Mouse (Mus musculus): ENCODE measurements around the gene Cabp2. TPM values are rescaled to one million over a fixed set of nuclear protein-coding genes. Genes with fewer than 3 reads are reported as not detected.

Cabp2 gene
- polyA plus RNA-seq, 1 experiment from 2014 or later, result not detected

DNA sequence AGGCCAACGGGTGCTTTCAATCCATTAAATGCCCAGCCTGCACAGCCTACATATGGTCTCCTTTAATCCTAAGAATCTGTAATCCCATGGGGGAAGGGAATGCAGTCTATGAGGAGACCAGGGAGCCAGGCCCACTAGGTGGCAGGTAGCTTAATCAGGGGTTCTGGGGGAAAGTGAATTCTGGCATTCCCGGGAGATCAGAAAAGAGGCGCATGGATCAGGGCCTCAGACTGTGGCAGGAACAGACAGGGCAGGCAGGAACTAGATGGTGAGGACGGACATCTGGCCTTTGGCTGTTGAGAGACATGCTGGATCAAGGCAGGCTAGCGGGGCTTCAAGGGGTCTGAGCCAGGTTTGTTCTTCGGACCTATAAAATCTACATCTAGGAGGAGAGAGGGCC lies 20.1 kb downstream of the Cabp2 start:
- H3K36me3 ChIP-seq (ENCODE audit: control insufficient read depth, insufficient read depth, low read length), result no peaks in the 10 kb centered on the region
- peaks cover 32% of the 10 kb centered on the region for H3K4me1 ChIP-seq (ENCODE audit: control insufficient read depth, insufficient read depth, low read length)
- peak overlapping the region; percentile 85 for H3K4me2 ChIP-seq (ENCODE audit: low read depth, low read length)
- peak overlapping the region; percentile 68 for H3K9ac ChIP-seq (replicated peaks; ENCODE audit: low read depth, low read length)
- H3K27ac ChIP-seq (ENCODE audit: low read depth, low read length), result peak overlapping the region; percentile 64; the same call in 1 of the 2 replicates
- WGBS, result 61% methylated on average over 6 of the region's 6 CpGs
- H3K27me3 ChIP-seq (ENCODE audit: control insufficient read depth, insufficient read depth, low read length), result no peaks in the 10 kb centered on the region
- H3K9me3 ChIP-seq (ENCODE audit: control insufficient read depth, low read length), result no peaks in the 10 kb centered on the region
- H3K4me3 ChIP-seq (ENCODE audit: low read depth, low read length), result peak overlapping the region; percentile 57
- ATAC-seq (ENCODE audit: low read depth), result no peak

DNA sequence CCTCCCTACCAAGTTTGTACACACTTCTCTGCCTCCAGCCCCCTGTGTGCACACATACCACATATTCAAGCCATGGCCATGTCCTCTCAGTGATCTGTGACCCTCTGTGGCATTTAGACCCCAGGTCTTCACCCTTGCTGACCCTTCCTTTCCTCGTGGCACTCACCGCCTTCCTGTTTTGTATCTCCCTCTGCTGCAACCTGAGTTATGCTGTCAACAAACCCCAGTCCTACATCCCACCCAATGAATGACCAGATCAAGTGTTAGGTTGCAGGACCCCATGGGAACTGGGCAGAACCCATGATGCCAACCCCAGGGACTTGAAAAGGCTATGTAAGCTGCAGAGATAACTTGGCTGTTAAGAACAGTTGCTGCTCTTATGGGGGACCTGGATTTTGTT lies 20.7 kb downstream of the Cabp2 start:
- WGBS, result 84% methylated on average over 2 of the region's 2 CpGs
- H3K27me3 ChIP-seq (ENCODE audit: control insufficient read depth, insufficient read depth, low read length), result no peaks in the 10 kb centered on the region
- no peak overlapping the region for H3K27ac ChIP-seq (ENCODE audit: low read depth, low read length)
- no peaks in the 10 kb centered on the region for H3K36me3 ChIP-seq (ENCODE audit: control insufficient read depth, insufficient read depth, low read length)
- no peak for ATAC-seq (ENCODE audit: low read depth)
- H3K4me1 ChIP-seq (ENCODE audit: control insufficient read depth, insufficient read depth, low read length), result peaks cover 32% of the 10 kb centered on the region
- H3K9me3 ChIP-seq (ENCODE audit: control insufficient read depth, low read length), result no peaks in the 10 kb centered on the region
- H3K4me2 ChIP-seq (ENCODE audit: low read depth, low read length), result peak overlapping the region; percentile 85
- no peak overlapping the region for H3K4me3 ChIP-seq (ENCODE audit: low read depth, low read length)
- H3K9ac ChIP-seq (replicated peaks; ENCODE audit: low read depth, low read length), result no peak overlapping the region

DNA sequence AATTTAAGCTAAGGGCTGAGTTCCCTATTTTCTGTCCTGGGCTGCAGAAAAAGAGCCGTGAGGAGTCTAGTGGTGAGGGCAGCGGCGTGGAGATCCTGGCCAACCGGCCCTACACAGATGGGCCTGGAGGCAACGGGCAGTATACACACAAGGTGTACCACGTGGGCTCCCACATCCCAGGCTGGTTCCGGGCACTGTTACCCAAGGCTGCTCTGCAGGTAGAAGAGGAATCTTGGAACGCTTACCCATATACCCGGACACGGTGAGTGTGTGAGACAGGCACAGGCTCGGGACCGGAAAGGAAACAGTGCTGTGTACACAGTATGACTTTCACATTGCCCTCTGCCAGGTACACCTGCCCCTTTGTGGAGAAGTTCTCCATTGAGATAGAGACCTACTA lies 21.2 kb downstream of the Cabp2 start:
- no peaks in the 10 kb centered on the region for H3K27me3 ChIP-seq (ENCODE audit: control insufficient read depth, insufficient read depth, low read length)
- no peaks in the 10 kb centered on the region for H3K36me3 ChIP-seq (ENCODE audit: control insufficient read depth, insufficient read depth, low read length)
- H3K4me3 ChIP-seq (ENCODE audit: low read depth, low read length), result no peak overlapping the region
- WGBS, result 97% methylated on average over 12 of the region's 12 CpGs
- no peak overlapping the region for H3K27ac ChIP-seq (ENCODE audit: low read depth, low read length)
- H3K4me2 ChIP-seq (ENCODE audit: low read depth, low read length), result no peak overlapping the region
- H3K9ac ChIP-seq (replicated peaks; ENCODE audit: low read depth, low read length), result no peak overlapping the region
- H3K4me1 ChIP-seq (ENCODE audit: control insufficient read depth, insufficient read depth, low read length), result peaks cover 28% of the 10 kb centered on the region
- no peaks in the 10 kb centered on the region for H3K9me3 ChIP-seq (ENCODE audit: control insufficient read depth, low read length)
- ATAC-seq (ENCODE audit: low read depth), result no peak

DNA sequence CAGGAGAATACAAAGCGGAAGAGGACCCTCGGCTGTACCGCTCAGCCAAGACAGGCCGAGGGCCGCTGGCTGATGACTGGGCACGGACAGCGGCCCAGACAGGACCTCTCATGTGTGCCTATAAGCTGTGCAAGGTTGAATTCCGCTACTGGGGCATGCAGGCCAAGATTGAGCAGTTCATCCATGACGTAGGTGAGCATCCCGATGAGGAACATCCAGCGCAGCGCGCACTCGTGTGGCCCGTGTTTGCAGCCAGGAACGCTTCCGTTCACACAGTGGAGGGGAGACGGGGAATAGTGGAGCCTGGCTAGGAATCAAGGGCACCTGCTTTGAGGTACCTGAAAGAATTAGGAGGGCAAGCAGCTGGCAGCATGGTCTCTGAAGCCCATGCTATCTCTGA lies 21.9 kb downstream of the Cabp2 start:
- H3K4me2 ChIP-seq (ENCODE audit: low read depth, low read length), result no peak overlapping the region
- 94% methylated on average over 18 of the region's 18 CpGs for WGBS
- no peaks in the 10 kb centered on the region for H3K27me3 ChIP-seq (ENCODE audit: control insufficient read depth, insufficient read depth, low read length)
- H3K9me3 ChIP-seq (ENCODE audit: control insufficient read depth, low read length), result no peaks in the 10 kb centered on the region
- H3K4me3 ChIP-seq (ENCODE audit: low read depth, low read length), result no peak overlapping the region
- no peak overlapping the region for H3K9ac ChIP-seq (replicated peaks; ENCODE audit: low read depth, low read length)
- H3K4me1 ChIP-seq (ENCODE audit: control insufficient read depth, insufficient read depth, low read length), result peaks cover 24% of the 10 kb centered on the region
- no peak overlapping the region for H3K27ac ChIP-seq (ENCODE audit: low read depth, low read length)
- H3K36me3 ChIP-seq (ENCODE audit: control insufficient read depth, insufficient read depth, low read length), result no peaks in the 10 kb centered on the region
- no peak for ATAC-seq (ENCODE audit: low read depth)

DNA sequence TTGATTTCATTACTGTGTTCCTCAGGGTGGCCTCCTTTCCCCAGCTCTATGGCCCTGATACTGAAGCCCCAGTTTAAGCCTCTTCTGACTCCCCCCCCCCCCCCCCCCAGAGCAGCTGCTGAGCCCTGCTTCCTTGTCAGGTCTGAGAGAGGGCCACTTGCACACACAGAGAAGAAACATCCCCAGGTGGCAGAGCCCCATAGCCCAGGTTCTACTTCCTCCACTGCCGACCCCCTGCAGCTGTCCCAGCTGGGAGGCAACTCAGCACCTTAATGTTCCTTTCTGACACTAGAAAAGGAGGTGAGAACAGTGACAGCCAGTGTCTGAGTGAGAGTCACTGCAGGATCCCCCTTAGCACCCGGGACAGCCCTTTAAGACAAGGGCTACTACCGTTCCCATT lies 22.4 kb downstream of the Cabp2 start:
- no peak for ATAC-seq (ENCODE audit: low read depth)
- peaks cover 22% of the 10 kb centered on the region for H3K4me1 ChIP-seq (ENCODE audit: control insufficient read depth, insufficient read depth, low read length)
- 85% methylated on average over 3 of the region's 3 CpGs for WGBS

DNA sequence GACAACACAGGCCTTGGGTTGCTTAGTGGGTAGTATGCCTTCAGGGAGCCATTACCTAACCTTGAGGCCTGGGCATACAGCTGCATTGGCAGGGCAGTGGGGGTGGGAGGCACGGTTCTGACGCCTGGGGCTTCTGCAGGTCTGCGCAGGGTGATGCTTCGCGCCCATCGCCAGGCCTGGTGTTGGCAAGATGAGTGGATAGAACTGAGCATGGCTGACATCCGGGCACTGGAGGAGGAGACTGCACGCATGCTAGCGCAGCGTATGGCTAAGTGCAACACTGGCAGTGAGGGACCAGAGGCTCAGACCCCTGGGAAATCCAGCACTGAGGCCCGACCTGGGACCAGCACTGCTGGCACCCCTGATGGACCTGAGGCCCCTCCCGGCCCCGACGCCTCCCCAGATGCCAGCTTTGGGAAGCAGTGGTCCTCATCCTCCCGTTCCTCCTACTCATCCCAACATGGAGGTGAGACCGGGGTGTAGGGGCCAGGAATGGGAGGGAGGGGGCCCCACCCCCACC lies 23.4 kb downstream of the Cabp2 start:
- Histone ChIP-seq H3K27ac (ENCODE audit: low read depth, low read length) (no peak overlapping the region), H3K36me3 (ENCODE audit: control insufficient read depth, insufficient read depth, low read length) (peaks cover 5% of the 10 kb centered on the region; the same call in 1 of the 2 replicates)
- no peak for ATAC-seq (ENCODE audit: low read depth)

More for the DNA sequence above, 22.4 kb downstream of the Cabp2 start:
- Histone ChIP-seq H3K9ac (replicated peaks; ENCODE audit: low read depth, low read length) (no peak overlapping the region), H3K9me3 (ENCODE audit: control insufficient read depth, low read length) (no peaks in the 10 kb centered on the region), H3K4me2 (ENCODE audit: low read depth, low read length) (no peak overlapping the region), H3K27me3 (ENCODE audit: control insufficient read depth, insufficient read depth, low read length) (no peaks in the 10 kb centered on the region), H3K4me3 (ENCODE audit: low read depth, low read length) (no peak overlapping the region), H3K36me3 (ENCODE audit: control insufficient read depth, insufficient read depth, low read length) (no peaks in the 10 kb centered on the region), H3K27ac (ENCODE audit: low read depth, low read length) (no peak overlapping the region)

DNA sequence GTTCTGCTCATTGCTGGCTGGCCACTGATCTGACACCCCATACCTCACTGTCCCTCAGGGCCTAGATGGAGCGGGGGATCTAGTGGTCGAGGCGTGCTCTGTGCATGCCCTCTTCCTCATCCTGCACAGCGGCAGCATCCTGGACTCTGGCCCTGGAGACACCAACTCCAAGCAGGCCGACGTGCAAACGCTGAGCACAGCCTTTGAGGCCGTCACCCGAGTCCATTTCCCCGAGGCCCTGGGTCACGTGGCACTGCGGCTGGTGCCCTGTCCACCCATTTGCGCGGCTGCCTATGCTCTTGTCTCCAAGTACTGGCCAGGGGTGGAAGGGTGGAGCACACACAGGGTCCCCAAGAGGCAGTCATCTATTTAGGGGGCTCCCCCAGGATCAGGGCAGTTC lies 25.3 kb downstream of the Cabp2 start:
- Histone ChIP-seq H3K9ac (replicated peaks; ENCODE audit: low read depth, low read length) (no peak overlapping the region), H3K36me3 (ENCODE audit: control insufficient read depth, insufficient read depth, low read length) (peaks cover 9% of the 10 kb centered on the region), H3K27me3 (ENCODE audit: control insufficient read depth, insufficient read depth, low read length) (no peaks in the 10 kb centered on the region), H3K4me2 (ENCODE audit: low read depth, low read length) (no peak overlapping the region), H3K9me3 (ENCODE audit: control insufficient read depth, low read length) (no peaks in the 10 kb centered on the region), H3K27ac (ENCODE audit: low read depth, low read length) (no peak overlapping the region), H3K4me3 (ENCODE audit: low read depth, low read length) (no peak overlapping the region), H3K4me1 (ENCODE audit: control insufficient read depth, insufficient read depth, low read length) (peaks cover 4% of the 10 kb centered on the region)
- 95% methylated on average over 14 of the region's 14 CpGs for WGBS
- ATAC-seq (ENCODE audit: low read depth), result no peak

More for the DNA sequence above, 23.4 kb downstream of the Cabp2 start:
- Histone ChIP-seq H3K4me1 (ENCODE audit: control insufficient read depth, insufficient read depth, low read length) (peaks cover 16% of the 10 kb centered on the region), H3K9me3 (ENCODE audit: control insufficient read depth, low read length) (no peaks in the 10 kb centered on the region), H3K4me3 (ENCODE audit: low read depth, low read length) (no peak overlapping the region), H3K9ac (replicated peaks; ENCODE audit: low read depth, low read length) (no peak overlapping the region), H3K4me2 (ENCODE audit: low read depth, low read length) (no peak overlapping the region), H3K27me3 (ENCODE audit: control insufficient read depth, insufficient read depth, low read length) (no peaks in the 10 kb centered on the region)
- 88% methylated on average over 16 of the region's 16 CpGs for WGBS

DNA sequence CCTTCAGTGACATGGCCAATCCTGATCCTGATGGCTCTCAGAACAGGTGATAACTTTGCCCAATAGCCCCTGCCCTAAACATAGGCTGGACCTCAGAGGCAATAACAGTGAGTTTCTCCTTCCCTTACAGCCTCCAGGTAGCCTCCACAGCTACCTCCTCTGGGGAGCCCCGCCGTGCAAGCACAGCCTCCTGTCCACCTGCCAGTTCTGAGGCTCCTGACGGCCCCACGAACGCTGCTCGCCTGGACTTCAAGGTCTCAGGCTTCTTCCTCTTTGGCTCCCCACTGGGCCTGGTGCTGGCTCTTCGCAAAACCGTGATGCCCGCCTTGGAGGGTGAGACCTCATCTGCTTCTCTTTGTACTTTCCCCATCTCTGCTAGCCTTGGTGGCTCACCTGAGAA lies 27.2 kb downstream of the Cabp2 start:
- Histone ChIP-seq H3K4me1 (ENCODE audit: control insufficient read depth, insufficient read depth, low read length) (no peaks in the 10 kb centered on the region), H3K4me3 (ENCODE audit: low read depth, low read length) (no peak overlapping the region), H3K4me2 (ENCODE audit: low read depth, low read length) (no peak overlapping the region), H3K36me3 (ENCODE audit: control insufficient read depth, insufficient read depth, low read length) (peaks cover 23% of the 10 kb centered on the region), H3K27me3 (ENCODE audit: control insufficient read depth, insufficient read depth, low read length) (no peaks in the 10 kb centered on the region), H3K9me3 (ENCODE audit: control insufficient read depth, low read length) (no peaks in the 10 kb centered on the region), H3K9ac (replicated peaks; ENCODE audit: low read depth, low read length) (no peak overlapping the region), H3K27ac (ENCODE audit: low read depth, low read length) (no peak overlapping the region)
- ATAC-seq (ENCODE audit: low read depth), result no peak
- 89% methylated on average over 9 of the region's 9 CpGs for WGBS

DNA sequence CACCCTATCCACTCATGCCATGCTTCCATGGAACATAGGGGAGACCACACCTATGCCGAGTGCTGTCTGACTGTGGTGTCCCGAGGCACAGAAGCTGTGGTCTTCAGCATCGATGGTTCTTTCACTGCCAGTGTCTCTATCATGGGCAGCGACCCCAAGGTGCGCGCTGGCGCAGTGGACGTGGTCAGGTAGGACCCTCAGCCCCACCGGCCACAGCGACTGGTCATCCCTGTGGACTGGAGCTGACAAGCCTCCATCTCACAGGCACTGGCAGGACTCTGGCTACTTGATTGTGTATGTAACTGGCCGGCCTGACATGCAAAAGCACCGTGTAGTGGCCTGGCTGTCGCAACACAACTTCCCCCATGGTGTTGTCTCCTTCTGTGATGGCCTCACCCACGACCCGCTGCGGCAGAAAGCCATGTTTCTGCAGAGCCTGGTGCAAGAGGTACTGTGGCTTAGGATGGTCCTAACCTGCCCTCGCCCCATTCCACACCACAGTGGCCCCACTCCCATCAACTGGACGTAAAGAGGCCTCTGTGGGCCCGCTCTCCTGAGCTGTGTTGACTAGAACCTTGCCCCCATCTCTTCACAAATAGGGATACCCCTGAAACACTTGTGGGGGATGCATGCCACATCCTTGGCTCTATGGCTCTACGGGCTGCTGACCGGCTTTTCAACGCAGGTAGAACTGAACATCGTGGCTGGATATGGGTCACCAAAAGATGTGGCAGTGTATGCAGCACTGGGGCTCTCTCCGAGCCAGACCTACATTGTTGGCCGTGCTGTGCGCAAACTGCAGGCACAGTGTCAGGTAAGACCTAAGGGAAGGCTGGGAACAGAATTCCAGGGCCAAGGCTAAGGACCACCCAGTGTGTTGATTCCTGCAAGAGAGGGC lies 30.9 kb downstream of the Cabp2 start:
- WGBS, result 94% methylated on average over 26 of the region's 26 CpGs
- Histone ChIP-seq H3K4me3 (ENCODE audit: low read depth, low read length) (no peak overlapping the region), H3K9ac (replicated peaks; ENCODE audit: low read depth, low read length) (no peak overlapping the region), H3K4me2 (ENCODE audit: low read depth, low read length) (no peak overlapping the region), H3K27me3 (ENCODE audit: control insufficient read depth, insufficient read depth, low read length) (no peaks in the 10 kb centered on the region), H3K36me3 (ENCODE audit: control insufficient read depth, insufficient read depth, low read length) (peaks cover 48% of the 10 kb centered on the region), H3K9me3 (ENCODE audit: control insufficient read depth, low read length) (no peaks in the 10 kb centered on the region), H3K4me1 (ENCODE audit: control insufficient read depth, insufficient read depth, low read length) (no peaks in the 10 kb centered on the region), H3K27ac (ENCODE audit: low read depth, low read length) (no peak overlapping the region)
- no peak for ATAC-seq (ENCODE audit: low read depth)
